Mouse (Mus musculus): ENCODE results near the gene Osbpl10. TPM values are rescaled to one million over a fixed set of nuclear protein-coding genes. Genes with fewer than 3 reads are reported as not detected.
A peak's percentile ranks its signal among the peaks of the same experiment; 100 is the strongest.

Gene Osbpl10
- total RNA-seq, 2 experiments from 2014 or later = 17.1 to 19.7 TPM

DNA sequence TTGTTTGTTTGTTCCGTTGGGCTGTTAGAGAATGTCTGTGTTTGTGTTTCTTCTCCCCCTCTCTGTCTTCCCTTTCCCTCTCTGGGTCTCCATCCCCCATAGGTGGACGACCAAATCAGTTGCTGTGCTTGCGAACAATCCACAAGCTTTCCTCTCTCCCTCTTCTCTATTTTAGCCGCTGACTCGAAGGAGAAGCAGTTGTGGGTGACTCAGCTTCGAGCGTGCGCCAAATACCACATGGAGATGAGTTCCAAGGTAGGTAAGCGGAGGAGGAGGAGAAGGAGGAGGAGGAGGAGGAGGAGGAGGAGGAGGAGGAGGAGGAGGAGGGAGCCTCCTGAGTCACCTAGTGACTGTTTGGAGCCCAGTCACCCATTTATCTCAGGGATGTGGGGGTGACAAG, 88.7 kb downstream of the Osbpl10 start:
- DNase-seq (ENCODE audit: low spot score in 2 of 2) = no peak

DNA sequence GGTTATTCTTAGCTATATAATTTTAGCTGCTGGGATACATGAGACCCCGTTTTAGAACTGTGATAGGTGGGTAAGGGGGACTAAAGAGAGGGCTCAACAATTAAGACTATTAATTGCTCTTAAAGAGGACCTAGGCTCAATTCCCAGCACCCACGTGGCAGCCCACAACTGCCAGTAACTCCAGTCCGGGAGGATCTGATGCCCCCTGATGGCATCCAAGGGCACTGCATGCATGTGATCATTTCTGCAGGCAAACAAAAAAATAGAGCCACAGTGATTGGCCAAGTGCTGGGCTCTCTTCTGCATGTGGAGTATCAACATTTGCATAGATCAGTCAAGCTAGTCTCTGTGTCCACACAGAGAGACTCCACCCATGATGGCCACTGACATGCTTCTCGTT, 96.8 kb downstream of the Osbpl10 start:
- DNase-seq (ENCODE audit: low spot score in 2 of 2) = no peak

GRCm38 (mm10) chr9:115088295-115088993, 110.1 kb downstream of the Osbpl10 start:
- DNase-seq (ENCODE audit: low spot score in 2 of 2) = peak; percentile 46 to 72

DNA sequence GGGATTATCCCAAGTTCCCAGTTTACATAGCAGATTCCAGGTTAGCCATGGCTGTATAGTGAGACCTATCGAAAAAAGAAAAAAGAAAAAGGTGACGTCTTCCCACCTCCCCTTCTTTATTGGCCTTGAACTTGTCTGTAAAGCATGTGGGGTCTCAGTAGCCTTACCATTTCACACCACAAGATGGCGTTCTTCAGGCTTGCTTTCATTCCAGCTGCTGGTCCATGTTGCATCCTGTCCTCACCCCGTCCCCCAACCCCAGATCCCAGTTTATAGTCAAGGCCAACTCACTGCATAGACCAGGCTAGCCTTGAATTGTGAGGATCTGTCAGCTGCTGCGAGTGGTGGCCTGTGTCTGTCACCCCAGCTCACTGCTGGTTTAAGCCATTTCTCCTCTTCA, 111.3 kb downstream of the Osbpl10 start:
- DNase-seq (ENCODE audit: low spot score in 2 of 2) = no peak

DNA sequence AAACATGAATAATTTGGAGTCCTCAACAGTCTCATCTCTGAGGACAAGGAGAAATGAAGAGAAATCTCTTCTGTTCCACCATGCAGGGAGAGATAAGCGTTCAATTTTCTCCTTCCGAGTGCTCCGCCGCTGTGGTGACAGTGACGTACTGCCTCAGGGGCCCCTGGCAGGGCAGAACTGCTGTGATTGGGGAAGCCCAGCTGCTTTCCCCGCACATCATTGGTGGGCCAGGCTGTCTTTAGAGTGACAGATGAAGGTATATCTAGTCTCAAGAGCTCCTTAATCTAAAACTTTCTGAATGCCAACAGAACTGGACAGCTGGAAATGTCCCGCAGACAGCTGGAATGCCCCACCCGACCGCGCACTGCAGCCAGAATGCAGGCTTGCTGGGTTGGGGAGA, 118.1 kb downstream of the Osbpl10 start:
- DNase-seq (ENCODE audit: low spot score in 2 of 2) = no peak

GRCm38 (mm10) chr9:115097340-115097739, 119.0 kb downstream of the Osbpl10 start:
- DNase-seq (ENCODE audit: low spot score in 2 of 2) = no peak

- no peak for DNase-seq (ENCODE audit: low spot score in 2 of 2)
These were observed 122.0 kb downstream of the Osbpl10 start for GRCm38 (mm10) chr9:115100181-115100915.

DNA sequence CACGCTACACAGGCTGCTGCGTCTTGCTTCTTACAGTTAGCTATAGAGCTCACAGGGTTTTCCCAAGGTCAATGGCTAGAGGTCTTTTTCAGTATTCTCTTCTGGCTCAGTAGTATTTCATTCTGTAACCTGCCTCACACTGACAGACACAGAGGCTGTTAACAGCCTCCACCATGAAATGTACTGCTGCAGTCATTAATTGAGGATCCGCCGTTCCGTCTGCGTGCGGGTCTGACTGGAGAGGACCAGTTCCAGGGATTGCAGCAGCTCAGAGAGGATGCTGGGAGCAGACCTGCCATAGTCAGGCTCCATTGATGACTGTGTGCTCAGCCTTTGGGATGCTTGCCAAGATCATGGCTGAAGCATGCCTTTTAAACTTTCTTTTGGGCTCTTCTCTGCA, 129.1 kb downstream of the Osbpl10 start:
- no peak for DNase-seq (ENCODE audit: low spot score in 2 of 2)

DNA sequence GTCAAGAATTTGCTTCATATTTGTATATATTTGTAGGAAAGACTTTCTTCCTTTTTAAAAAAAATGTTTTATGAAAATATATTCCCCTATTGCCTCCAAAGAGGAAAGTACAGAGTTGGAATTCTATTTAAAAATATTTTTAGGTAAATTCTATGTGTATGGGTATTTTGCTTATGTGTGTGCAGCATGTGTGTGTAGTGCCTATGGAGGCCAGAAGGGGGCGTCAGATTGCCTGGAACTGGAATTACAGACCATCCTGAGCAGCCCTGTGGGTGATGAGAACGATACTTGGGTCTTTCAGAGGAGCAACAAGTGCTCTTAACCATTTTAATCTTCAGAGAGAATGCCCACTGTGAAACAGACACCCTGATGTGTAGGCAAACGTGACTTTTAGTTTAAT, 132.3 kb downstream of the Osbpl10 start:
- no peak for DNase-seq (ENCODE audit: low spot score in 2 of 2)

DNA sequence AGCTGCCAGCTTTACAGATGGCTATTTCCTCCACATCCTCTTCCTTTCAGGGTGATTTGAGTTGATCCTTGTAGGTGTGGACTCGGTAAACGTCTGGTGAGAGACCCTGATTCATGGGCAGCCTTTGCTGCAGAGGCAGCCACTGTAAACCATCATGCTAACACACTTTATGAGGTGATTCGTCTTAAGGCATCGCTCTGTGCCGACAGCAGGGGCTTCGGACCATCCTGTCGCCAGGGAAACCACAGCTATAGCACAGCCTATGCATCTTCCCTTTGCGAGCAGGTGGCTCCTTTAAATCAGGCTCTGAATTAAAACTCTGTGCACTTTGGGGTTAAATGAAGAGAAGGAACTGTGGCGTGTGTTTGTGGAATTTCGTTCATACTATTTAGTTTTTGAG, 138.9 kb downstream of the Osbpl10 start:
- DNase-seq (ENCODE audit: low spot score in 2 of 2) = no peak

DNA sequence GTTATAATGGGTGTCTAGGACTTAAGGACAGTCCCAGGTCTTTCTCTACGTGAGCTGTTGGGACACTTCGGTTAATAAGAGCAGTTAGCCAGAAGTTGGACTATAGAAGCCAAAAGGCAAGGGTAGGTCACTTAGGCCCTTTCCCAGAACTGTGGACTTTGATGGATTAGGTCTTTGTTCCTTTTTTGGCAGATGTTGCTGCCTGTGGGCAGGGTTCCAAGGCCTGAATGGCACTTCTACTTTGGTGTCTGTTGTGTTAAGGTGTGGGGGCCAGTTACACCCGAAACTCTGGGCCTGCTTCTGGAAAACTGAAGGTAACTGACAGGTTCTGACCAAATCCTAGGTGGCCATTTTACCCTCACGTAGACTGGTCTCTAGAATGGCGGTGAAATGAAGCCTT, 141.9 kb downstream of the Osbpl10 start:
- DNase-seq (ENCODE audit: low spot score in 2 of 2) = no peak

- DNase-seq (ENCODE audit: low spot score in 2 of 2) = peak; percentile 10 to 23
These were observed 142.4 kb downstream of the Osbpl10 start for GRCm38 (mm10) chr9:115120678-115121224.

- no peak for DNase-seq (ENCODE audit: low spot score in 2 of 2)
These were observed 149.0 kb downstream of the Osbpl10 start for GRCm38 (mm10) chr9:115127342-115127741.

- no peak for DNase-seq (ENCODE audit: low spot score in 2 of 2)
These were observed 155.6 kb downstream of the Osbpl10 start for GRCm38 (mm10) chr9:115133926-115134325.

- no peak for DNase-seq (ENCODE audit: low spot score in 2 of 2)
These were observed 156.4 kb downstream of the Osbpl10 start for GRCm38 (mm10) chr9:115134736-115135135.

- no peak for DNase-seq (ENCODE audit: low spot score in 2 of 2)
These were observed 157.0 kb downstream of the Osbpl10 start for GRCm38 (mm10) chr9:115135352-115135751.

GRCm38 (mm10) chr9:115137858-115138257, 159.5 kb downstream of the Osbpl10 start:
- no peak for DNase-seq (ENCODE audit: low spot score in 2 of 2)

- DNase-seq (ENCODE audit: low spot score in 2 of 2) = no peak
These were observed 161.4 kb downstream of the Osbpl10 start for GRCm38 (mm10) chr9:115139597-115140332.

DNA sequence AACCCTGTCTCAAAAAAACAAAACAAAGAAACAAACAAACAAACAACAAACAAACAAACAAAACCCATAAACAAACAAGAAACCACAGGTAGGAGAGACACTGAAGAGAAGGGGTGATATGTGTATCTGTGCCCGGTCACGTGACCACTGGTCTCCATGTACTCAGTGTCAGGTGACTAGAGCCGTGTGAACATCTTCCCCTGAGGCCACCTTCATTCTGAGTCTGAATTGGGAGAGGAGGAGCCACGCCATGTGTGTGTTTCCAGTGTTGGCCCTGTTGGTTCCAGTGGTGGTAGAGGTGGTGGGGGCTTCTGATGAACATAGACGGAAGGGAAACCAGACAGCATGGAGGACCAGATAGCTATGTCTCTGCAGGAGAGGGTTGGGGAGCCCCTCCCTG, 168.8 kb downstream of the Osbpl10 start:
- DNase-seq (ENCODE audit: low spot score in 2 of 2) = no peak

GRCm38 (mm10) chr9:115147586-115148355, 169.4 kb downstream of the Osbpl10 start:
- DNase-seq (ENCODE audit: low spot score in 2 of 2) = no peak

Data from layer of hippocampus, postnatal 14 days (tissue).